Mouse (Mus musculus) stomach, embryonic 16.5 days (tissue): Measurements from ENCODE around the gene Tnfrsf13c. TPM values are rescaled to one million over a fixed set of nuclear protein-coding genes. Genes with fewer than 3 reads are reported as not detected.

Source experiments
- ATAC-seq: fragments of 200-750 bp; cut with Nextera tagmentation; 2 replicates; pipeline ENCODE4 v1.8.0; 2017; ENCODE audit warnings: moderate number of reproducible peaks, moderate TSS enrichment; ENCODE audit not compliant: insufficient read depth, low FRiP score
- H3K27ac ChIP-seq: fragments of 300-500 bp; sonication (generic); 2 replicates; pipeline ENCODE4 v1.5.1; 2014; ENCODE audit warnings: low read length
- H3K27me3 ChIP-seq: fragments of 300-500 bp; sonication (generic); 2 replicates; pipeline ENCODE4 v1.6.1; 2014; ENCODE audit warnings: low read length, control low read depth, mixed read lengths; ENCODE audit not compliant: control insufficient read depth, insufficient read depth
- H3K36me3 ChIP-seq: fragments of 300-500 bp; sonication (generic); 2 replicates; pipeline ENCODE4 v1.6.1; 2014; ENCODE audit warnings: low read length; ENCODE audit not compliant: control insufficient read depth, insufficient read depth
- H3K4me1 ChIP-seq: fragments of 300-500 bp; sonication (generic); 2 replicates; pipeline ENCODE4 v1.6.1; 2014; ENCODE audit warnings: low read length, control low read depth, mixed read lengths; ENCODE audit not compliant: control insufficient read depth, insufficient read depth
- H3K4me2 ChIP-seq: fragments of 300-500 bp; sonication (generic); 2 replicates; pipeline ENCODE4 v1.6.1; 2014; ENCODE audit warnings: low read depth, low read length, mixed read lengths
- H3K4me3 ChIP-seq: fragments of 300-500 bp; sonication (generic); replicated peaks from 2 replicates; pipeline ENCODE4 v1.5.1; 2014; ENCODE audit warnings: mild to moderate bottlenecking, low read length
- H3K9ac ChIP-seq: fragments of 300-500 bp; sonication (generic); 2 replicates; pipeline ENCODE4 v1.6.1; 2014; ENCODE audit warnings: low read length
- H3K9me3 ChIP-seq: fragments of 300-500 bp; sonication (generic); replicated peaks from 2 replicates; pipeline ENCODE4 v1.6.1; 2016; ENCODE audit warnings: low read length, control low read depth; ENCODE audit not compliant: control insufficient read depth
- WGBS: fragments of 180-500 bp; shearing (Covaris S2); extraction: QIAGEN DNeasy Blood & Tissue Kit; methylation state at CpG from one replicate; pipeline ENCODE4 v1.1.7; 2014; 5-methylcytosine and 5-hydroxymethylcytosine counted together
- polyA plus RNA-seq: library from polyadenylated mRNA; unstranded; fragments of >200 nt; fragmentation: Nextera tagmentation; extraction: Ambion mirVana; gene quantifications from 2 replicates; pipeline ENCODE4 v1.2.1, GENCODE M21; 2015

The Tnfrsf13c gene
- 0.10 TPM in 1 of 2 replicates, not detected in the other for polyA plus RNA-seq

DNA sequence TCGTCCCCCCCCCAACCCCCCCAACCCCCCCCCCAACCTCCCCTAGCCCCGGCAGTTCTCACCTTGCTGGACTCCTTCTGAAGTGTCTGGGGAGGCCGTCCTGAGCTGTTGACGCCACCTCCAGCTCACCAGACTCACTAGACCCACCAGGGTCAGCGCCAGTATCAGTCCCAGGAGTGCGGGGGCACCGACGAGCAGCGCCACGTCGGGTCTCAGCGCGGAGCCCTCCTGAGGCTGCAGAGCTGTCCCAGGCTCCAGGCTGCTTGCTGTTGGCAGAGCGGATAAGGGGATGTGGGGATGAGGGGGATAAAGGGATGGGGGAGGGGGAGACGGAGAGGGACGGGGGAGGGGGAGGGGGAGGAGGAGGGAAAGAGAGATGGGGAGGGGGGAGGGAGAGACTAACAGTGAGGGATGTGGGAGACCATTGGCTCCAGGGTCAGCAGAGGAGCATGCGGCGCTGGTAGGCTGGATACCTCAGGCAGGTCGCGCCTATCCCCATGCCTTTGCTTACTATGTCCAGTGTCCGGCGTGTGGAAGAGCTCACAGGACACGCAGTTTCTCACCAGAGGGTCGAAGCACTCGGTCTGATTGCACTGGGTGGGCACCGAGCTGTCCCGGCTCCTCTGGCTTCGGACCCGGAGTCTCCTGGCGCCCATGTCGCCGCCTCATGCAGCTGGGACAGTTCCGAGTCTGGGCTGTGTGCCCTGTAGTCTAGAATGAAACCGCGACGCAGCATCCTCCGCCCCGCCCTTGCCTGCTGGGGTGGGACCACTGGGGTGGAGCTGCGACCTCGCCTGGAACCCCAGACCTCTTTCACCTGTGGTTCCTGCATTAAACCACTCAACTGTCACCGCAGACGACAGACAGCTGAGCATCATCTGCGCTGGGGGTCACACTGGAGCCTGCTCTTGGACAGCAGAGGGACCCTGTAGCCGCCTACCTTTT lies at the start of gene Tnfrsf13c:
Gene Tnfrsf13c (minus strand): TSS at position 713 of the 945 bp plus-strand sequence.
- Histone ChIP-seq H3K9ac (peak within 1 kb of the TSS; percentile 61), H3K4me1 (peaks cover 10% of the 10 kb centered on the region), H3K27me3 (peaks cover 11% of the 10 kb centered on the region), H3K9me3 (no peaks in the 10 kb centered on the region), H3K4me2 (peak within 1 kb of the TSS; percentile 69), H3K36me3 (no peaks in the 10 kb centered on the region), H3K4me3 (peak within 1 kb of the TSS; percentile 43), H3K27ac (no peak within 1 kb of the TSS)
- ATAC-seq, result no peak
- WGBS, result 3% methylated on average over 44 of the region's 44 CpGs

DNA sequence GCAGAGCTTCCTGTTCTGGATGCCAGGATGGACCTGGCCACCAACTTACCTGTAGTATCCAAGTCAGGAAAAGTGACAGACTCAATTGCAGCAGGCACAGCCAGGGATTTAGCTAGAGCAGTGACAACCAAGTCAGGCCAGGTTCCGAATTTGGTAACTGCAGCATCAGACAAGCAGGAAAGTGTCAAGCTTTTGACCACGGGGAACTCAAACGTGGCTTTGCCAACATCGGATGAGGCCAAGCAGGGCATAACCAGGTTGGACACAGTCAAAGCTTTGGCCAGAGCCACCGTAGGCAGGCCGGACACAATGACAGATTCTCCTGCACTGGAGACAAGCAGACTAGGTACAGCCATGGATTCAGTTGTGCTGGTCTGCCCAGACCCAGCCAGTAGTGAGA lies 48.1 kb upstream of the Tnfrsf13c start:
- Histone ChIP-seq H3K4me1 (peaks cover 11% of the 10 kb centered on the region; the same call in 1 of the 2 replicates), H3K9ac (no peak overlapping the region), H3K27ac (no peak overlapping the region), H3K4me2 (no peak overlapping the region), H3K36me3 (no peaks in the 10 kb centered on the region), H3K9me3 (no peaks in the 10 kb centered on the region), H3K4me3 (no peak overlapping the region), H3K27me3 (peaks cover 26% of the 10 kb centered on the region)
- no peak for ATAC-seq
- 84% methylated on average over 6 of the region's 6 CpGs for WGBS

DNA sequence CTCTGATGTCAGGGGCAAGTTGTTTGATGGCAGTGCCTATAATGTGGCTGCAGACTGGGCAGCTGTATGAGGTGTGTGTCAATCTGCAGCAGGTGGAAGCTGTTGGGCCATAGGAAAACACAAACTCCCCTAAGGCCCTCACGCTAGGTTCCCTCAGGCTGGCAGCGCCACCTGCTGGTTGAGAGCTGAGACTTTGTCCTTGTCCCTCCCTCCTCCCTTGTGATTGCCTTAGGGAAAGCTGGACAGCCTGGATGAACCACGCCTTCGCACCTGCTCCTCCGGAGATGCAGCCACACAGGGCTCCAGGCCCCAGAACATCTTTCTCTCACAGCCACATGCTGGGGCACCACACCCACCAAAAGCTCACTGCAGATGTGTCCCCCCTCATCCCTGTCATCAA lies 47.0 kb upstream of the Tnfrsf13c start:
- peak; percentile 27; the same call in 1 of the 2 replicates for ATAC-seq
- peaks cover 21% of the 10 kb centered on the region for H3K27me3 ChIP-seq
- 2% methylated on average over 5 of the region's 5 CpGs for WGBS
- no peak overlapping the region for H3K27ac ChIP-seq
- no peak overlapping the region for H3K4me3 ChIP-seq
- peaks cover 11% of the 10 kb centered on the region; the same call in 1 of the 2 replicates for H3K4me1 ChIP-seq
- H3K9ac ChIP-seq, result no peak overlapping the region
- H3K9me3 ChIP-seq, result no peaks in the 10 kb centered on the region
- H3K4me2 ChIP-seq, result no peak overlapping the region
- no peaks in the 10 kb centered on the region for H3K36me3 ChIP-seq

DNA sequence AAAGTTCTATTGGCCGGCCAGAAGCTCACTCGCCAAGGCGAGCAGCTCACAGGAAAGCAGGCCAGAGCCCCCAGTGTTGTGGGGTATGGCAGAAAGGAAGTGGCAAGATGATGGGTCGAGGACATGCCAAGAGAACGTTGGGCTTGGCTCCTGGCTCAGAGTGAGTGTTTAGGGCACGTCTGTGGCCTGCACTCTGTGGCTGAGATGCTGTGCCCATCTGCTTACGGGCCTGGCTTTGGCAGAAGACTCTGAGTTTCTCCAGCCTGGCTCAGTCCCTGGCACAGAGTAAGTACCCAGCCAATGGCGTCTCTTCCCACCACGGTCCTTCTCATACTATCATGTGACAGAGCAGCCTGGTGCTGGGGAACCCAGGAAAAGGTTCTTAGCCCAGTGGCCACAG lies 44.6 kb upstream of the Tnfrsf13c start:
- Histone ChIP-seq H3K4me1 (no peaks in the 10 kb centered on the region), H3K9ac (no peak overlapping the region), H3K9me3 (no peaks in the 10 kb centered on the region), H3K4me3 (no peak overlapping the region), H3K27me3 (peaks cover 3% of the 10 kb centered on the region), H3K36me3 (no peaks in the 10 kb centered on the region), H3K4me2 (no peak overlapping the region), H3K27ac (no peak overlapping the region)
- WGBS, result 78% methylated on average over 9 of the region's 9 CpGs
- ATAC-seq, result no peak

DNA sequence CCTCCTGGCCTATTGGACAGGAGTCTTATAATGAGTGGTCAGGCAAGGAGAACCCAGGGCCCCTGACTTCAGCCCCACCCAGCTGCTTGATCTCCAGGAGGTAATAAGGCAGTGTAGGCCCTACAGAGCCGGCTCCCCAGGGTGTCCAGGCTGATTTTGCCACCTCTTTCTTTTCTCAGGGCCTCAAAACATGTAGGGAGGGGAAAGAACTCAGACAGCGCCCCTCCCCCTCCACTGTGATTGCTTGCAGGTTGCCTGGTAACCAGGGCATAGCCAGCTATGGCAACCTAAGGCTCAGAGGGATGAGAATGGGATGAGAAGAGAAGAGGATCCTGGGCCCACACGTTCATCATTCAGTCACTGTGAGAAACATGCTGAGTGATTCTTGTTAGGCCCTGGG lies 44.0 kb upstream of the Tnfrsf13c start:
- Histone ChIP-seq H3K9ac (no peak overlapping the region), H3K9me3 (no peaks in the 10 kb centered on the region), H3K4me2 (no peak overlapping the region), H3K4me1 (no peaks in the 10 kb centered on the region), H3K27me3 (no peaks in the 10 kb centered on the region; the same call in 1 of the 2 replicates), H3K27ac (no peak overlapping the region), H3K36me3 (no peaks in the 10 kb centered on the region), H3K4me3 (no peak overlapping the region)
- ATAC-seq, result no peak
- WGBS, result 26% methylated on average over 3 of the region's 3 CpGs

DNA sequence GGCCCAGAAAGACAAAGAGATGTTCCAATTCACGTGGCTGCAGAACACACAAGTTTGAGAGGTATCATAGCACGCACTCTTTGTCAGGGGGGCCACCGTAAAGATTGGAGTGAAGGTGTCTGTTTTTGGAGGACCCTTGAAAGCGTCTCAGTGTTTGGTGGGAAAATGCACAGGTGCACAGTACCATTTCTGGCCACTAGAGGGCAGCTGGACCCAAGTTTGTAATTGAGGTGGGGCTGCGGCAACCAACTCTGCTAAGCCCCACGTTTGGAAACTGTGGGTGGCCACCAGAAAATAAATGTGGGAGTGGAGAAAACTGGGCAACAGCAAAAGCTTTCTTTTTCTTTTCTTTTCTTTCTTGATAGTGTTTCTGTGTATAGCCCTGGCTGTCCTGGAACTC lies 42.2 kb upstream of the Tnfrsf13c start:
- Histone ChIP-seq H3K4me3 (no peak overlapping the region), H3K9me3 (no peaks in the 10 kb centered on the region), H3K36me3 (no peaks in the 10 kb centered on the region), H3K27me3 (no peaks in the 10 kb centered on the region), H3K4me1 (no peaks in the 10 kb centered on the region), H3K27ac (no peak overlapping the region), H3K9ac (no peak overlapping the region), H3K4me2 (no peak overlapping the region)
- WGBS, result 12% methylated on average over 6 of the region's 6 CpGs
- ATAC-seq, result no peak

DNA sequence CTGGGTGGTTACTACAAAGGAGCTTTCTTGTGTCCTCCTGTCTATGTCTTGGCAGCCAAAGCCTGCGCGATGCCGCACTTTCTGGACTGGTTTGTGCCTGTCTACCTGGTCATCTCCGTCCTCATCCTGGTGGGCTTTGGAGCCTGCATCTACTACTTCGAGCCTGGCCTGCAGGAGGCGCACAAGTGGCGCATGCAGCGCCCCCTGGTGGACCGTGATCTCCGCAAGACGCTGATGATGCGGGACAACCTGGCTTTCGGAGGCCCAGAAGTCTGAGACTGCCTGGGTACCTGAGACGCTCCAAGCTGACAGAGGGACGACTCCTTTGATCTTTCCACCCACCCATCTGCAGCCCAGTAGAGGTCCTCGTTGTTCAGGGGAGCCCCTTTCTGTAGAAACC lies 35.3 kb upstream of the Tnfrsf13c start:
- Histone ChIP-seq H3K27me3 (no peaks in the 10 kb centered on the region), H3K9me3 (no peaks in the 10 kb centered on the region), H3K4me3 (no peak overlapping the region), H3K27ac (no peak overlapping the region), H3K4me1 (no peaks in the 10 kb centered on the region), H3K36me3 (no peaks in the 10 kb centered on the region), H3K9ac (no peak overlapping the region), H3K4me2 (no peak overlapping the region)
- WGBS, result 15% methylated on average over 16 of the region's 16 CpGs
- no peak for ATAC-seq

DNA sequence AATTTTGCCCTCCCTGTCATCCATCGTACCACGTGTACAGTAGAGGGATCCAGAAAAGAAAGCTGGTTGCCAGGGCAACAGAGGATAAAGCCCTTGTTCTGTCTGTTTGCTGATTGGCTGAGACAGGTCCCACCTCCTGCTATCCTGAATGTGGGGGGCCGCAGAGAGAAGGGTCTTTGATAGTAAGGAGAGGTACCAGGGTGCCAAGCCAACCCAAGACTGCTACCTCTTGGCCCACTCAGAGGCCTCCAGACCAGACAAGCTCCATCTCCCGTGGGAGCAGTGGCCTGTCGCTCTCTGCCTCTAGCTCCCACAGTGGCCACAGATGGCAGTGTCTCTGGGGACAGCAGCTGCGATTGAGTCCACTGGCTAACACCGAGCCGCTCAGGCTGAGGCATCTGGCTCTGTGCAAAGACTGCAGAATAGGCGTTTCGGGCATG lies 31.8 kb upstream of the Tnfrsf13c start:
- no peak for ATAC-seq
- H3K4me1 ChIP-seq, result no peaks in the 10 kb centered on the region
- H3K9me3 ChIP-seq, result no peaks in the 10 kb centered on the region
- H3K27me3 ChIP-seq, result no peaks in the 10 kb centered on the region
- H3K9ac ChIP-seq, result no peak overlapping the region
- WGBS, result 34% methylated on average over 10 of the region's 10 CpGs
- H3K4me3 ChIP-seq, result no peak overlapping the region
- no peak overlapping the region for H3K4me2 ChIP-seq
- no peak overlapping the region for H3K27ac ChIP-seq
- H3K36me3 ChIP-seq, result no peaks in the 10 kb centered on the region

DNA sequence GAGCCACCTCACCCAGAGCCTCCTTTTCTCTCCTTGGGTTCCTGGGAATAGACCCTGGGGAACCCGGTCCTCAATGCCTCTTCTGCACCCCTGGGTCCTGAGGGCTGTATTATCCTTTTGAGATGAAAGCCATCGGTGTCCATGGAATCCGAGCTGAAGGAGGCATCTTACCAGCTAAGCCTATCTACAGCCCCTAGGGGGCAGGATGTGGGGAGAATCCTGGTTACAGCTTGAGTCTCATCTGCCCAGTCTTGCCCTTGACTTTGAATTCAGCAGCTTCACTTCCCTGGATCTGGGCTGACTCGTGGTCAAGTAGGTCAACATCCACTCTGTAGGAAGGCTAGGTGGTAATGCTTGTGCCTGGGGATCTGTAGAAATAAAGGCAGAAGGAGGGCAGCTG lies 31.1 kb upstream of the Tnfrsf13c start:
- no peak overlapping the region for H3K4me2 ChIP-seq
- no peaks in the 10 kb centered on the region for H3K4me1 ChIP-seq
- H3K27me3 ChIP-seq, result no peaks in the 10 kb centered on the region
- H3K9me3 ChIP-seq, result no peaks in the 10 kb centered on the region
- 47% methylated on average over 4 of the region's 4 CpGs for WGBS
- H3K4me3 ChIP-seq, result no peak overlapping the region
- no peak overlapping the region for H3K27ac ChIP-seq
- H3K36me3 ChIP-seq, result no peaks in the 10 kb centered on the region
- no peak overlapping the region for H3K9ac ChIP-seq
- no peak for ATAC-seq
